Mouse (Mus musculus) thymus, adult 2 months (tissue): ENCODE results near the gene Lbhd2. TPM values are rescaled to one million over a fixed set of nuclear protein-coding genes. Genes with fewer than 3 reads are reported as not detected.

Experiments used
- DNase-seq: peaks from one replicate; pipeline ENCODE4 v3.0.0; 2021
- H3K27ac ChIP-seq: fragments of 200-500 bp; 2 replicates; pipeline ENCODE4 v1.5.1; 2012; ENCODE audit warnings: low read length, control low read depth; ENCODE audit not compliant: control insufficient read depth, insufficient read depth
- H3K27me3 ChIP-seq: fragments of 200-500 bp; 2 replicates; pipeline ENCODE4 v1.6.1; 2012; ENCODE audit warnings: mild to moderate bottlenecking, low read length, moderate library complexity, mixed read lengths; ENCODE audit not compliant: control insufficient read depth, insufficient read depth
- H3K36me3 ChIP-seq: fragments of 200-500 bp; 2 replicates; pipeline ENCODE4 v1.6.1; 2012; ENCODE audit warnings: mild to moderate bottlenecking, low read length, moderate library complexity; ENCODE audit not compliant: control insufficient read depth, insufficient read depth
- H3K4me1 ChIP-seq: fragments of 200-500 bp; replicated peaks from 2 replicates; pipeline ENCODE4 v1.6.1; 2012; ENCODE audit warnings: low read length; ENCODE audit not compliant: control insufficient read depth, insufficient read depth
- H3K4me3 ChIP-seq: fragments of 200-500 bp; 2 replicates; pipeline ENCODE4 v1.5.1; 2012; ENCODE audit warnings: mild to moderate bottlenecking, low read length, control low read depth, moderate library complexity; ENCODE audit not compliant: control insufficient read depth, insufficient read depth
- CTCF ChIP-seq: fragments of 200-500 bp; IDR thresholded peaks from 2 replicates; pipeline ENCODE4 v1.5.1; 2012; ENCODE audit warnings: mild to moderate bottlenecking, control low read depth, low read length, moderate library complexity, borderline replicate concordance; ENCODE audit not compliant: control insufficient read depth, poor library complexity, insufficient read depth; ENCODE audit errors: extremely low read depth
- POLR2A ChIP-seq: fragments of 200-500 bp; IDR thresholded peaks from 2 replicates; pipeline ENCODE4 v1.6.1; 2012; ENCODE audit warnings: mild to moderate bottlenecking, low read length, control low read depth, moderate library complexity; ENCODE audit not compliant: control insufficient read depth, poor library complexity, insufficient read depth; ENCODE audit errors: extremely low read depth
- WGBS: fragments of 180-500 bp; shearing (Covaris S2); methylation state at CpG from one replicate; pipeline ENCODE4 v1.1.7; 2018; 5-methylcytosine and 5-hydroxymethylcytosine counted together
- polyA plus RNA-seq: library from polyadenylated mRNA; depleted of rRNA; stranded (reverse); fragments of >200 nt; gene quantifications from 2 replicates; pipeline ENCODE4 v1.2.3, GENCODE M21; 2012; rRNA removed

The Lbhd2 gene
- 1.4 and 1.9 TPM in 2 replicates for polyA plus RNA-seq

GRCm38 (mm10) chr12:111406622-111407021, at the start of gene Lbhd2:
TSS of gene Lbhd2 (plus strand) at chr12:111406809.
- Histone ChIP-seq H3K4me1 (no peaks in the 10 kb centered on the region), H3K36me3 (no peaks in the 10 kb centered on the region), H3K27me3 (peaks cover 4% of the 10 kb centered on the region; the same call in 1 of the 2 replicates), H3K27ac (no peak within 1 kb of the TSS), H3K4me3 (no peak within 1 kb of the TSS)
- WGBS, result 7% methylated on average over 24 of the region's 24 CpGs
- no peak for DNase-seq
- no peak for TF ChIP-seq CTCF
- no peak for TF ChIP-seq POLR2A

GRCm38 (mm10) chr12:111360671-111361070, 45.9 kb upstream of the Lbhd2 start:
- no peak overlapping the region for H3K4me3 ChIP-seq
- H3K27ac ChIP-seq, result no peak overlapping the region
- WGBS, result 93% methylated on average over 16 of the region's 16 CpGs
- TF ChIP-seq CTCF (no peak), POLR2A (no peak)
- no peak for DNase-seq
- no peaks in the 10 kb centered on the region for H3K36me3 ChIP-seq
- no peaks in the 10 kb centered on the region; the same call in 1 of the 2 replicates for H3K4me1 ChIP-seq
- no peaks in the 10 kb centered on the region for H3K27me3 ChIP-seq

GRCm38 (mm10) chr12:111361319-111362098, 45.1 kb upstream of the Lbhd2 start:
- H3K4me3 ChIP-seq, result no peak overlapping the region
- H3K4me1 ChIP-seq, result no peaks in the 10 kb centered on the region; the same call in 1 of the 2 replicates
- no peak overlapping the region for H3K27ac ChIP-seq
- TF ChIP-seq POLR2A (no peak), CTCF (no peak)
- 83% methylated on average over 14 of the region's 14 CpGs for WGBS
- H3K27me3 ChIP-seq, result no peaks in the 10 kb centered on the region
- no peak for DNase-seq
- H3K36me3 ChIP-seq, result no peaks in the 10 kb centered on the region

GRCm38 (mm10) chr12:111364234-111364633, 42.4 kb upstream of the Lbhd2 start:
- H3K27me3 ChIP-seq, result no peaks in the 10 kb centered on the region
- TF ChIP-seq POLR2A (no peak), CTCF (no peak)
- no peak overlapping the region for H3K4me3 ChIP-seq
- H3K36me3 ChIP-seq, result no peaks in the 10 kb centered on the region
- 97% methylated on average over 3 of the region's 3 CpGs for WGBS
- H3K4me1 ChIP-seq, result no peaks in the 10 kb centered on the region; the same call in 1 of the 2 replicates
- H3K27ac ChIP-seq, result no peak overlapping the region
- DNase-seq, result no peak

- H3K36me3 ChIP-seq, result no peaks in the 10 kb centered on the region
- 74% methylated on average over 7 of the region's 7 CpGs for WGBS
These were observed 39.5 kb upstream of the Lbhd2 start for GRCm38 (mm10) chr12:111367065-111367464.

GRCm38 (mm10) chr12:111370249-111370648, 36.4 kb upstream of the Lbhd2 start:
- Histone ChIP-seq H3K27ac (no peak overlapping the region), H3K4me3 (no peak overlapping the region)

More at GRCm38 (mm10) chr12:111367065-111367464, 39.5 kb upstream of the Lbhd2 start:
- Histone ChIP-seq H3K27ac (no peak overlapping the region), H3K4me3 (no peak overlapping the region), H3K4me1 (no peaks in the 10 kb centered on the region; the same call in 1 of the 2 replicates), H3K27me3 (no peaks in the 10 kb centered on the region)
- TF ChIP-seq CTCF, result no peak
- DNase-seq, result no peak

More at GRCm38 (mm10) chr12:111370249-111370648, 36.4 kb upstream of the Lbhd2 start:
- 76% methylated on average over 4 of the region's 4 CpGs for WGBS
- TF ChIP-seq CTCF (no peak), POLR2A (no peak)
- no peaks in the 10 kb centered on the region for H3K36me3 ChIP-seq
- no peaks in the 10 kb centered on the region for H3K4me1 ChIP-seq
- no peak for DNase-seq
- no peaks in the 10 kb centered on the region for H3K27me3 ChIP-seq
